Mouse (Mus musculus) embryo, embryonic 11 days (tissue): ENCODE results near the gene Iyd.

ENCODE experiments used
- DNase-seq: peaks from one replicate; pipeline ENCODE4 v3.0.0-alpha.2; 2015

The Iyd gene

DNA sequence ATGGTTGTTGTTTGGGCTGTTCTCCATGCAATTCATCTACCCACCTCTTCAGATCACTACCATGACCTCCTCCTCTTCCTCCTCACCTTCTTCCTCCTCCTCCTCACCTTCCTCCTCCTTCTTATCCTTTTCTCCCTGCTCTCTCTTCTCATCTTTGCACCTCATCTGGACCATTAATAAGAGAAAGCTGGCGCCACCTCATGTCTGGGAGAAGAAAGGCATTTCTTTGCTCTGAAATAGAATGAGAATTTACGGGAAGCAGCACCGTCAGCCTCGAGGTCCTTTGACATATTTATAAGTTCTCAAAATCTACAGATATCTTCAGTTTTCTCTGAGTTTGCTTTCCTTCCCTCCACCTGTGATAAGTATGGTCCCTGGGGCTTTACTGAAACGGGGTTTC, 15.1 kb downstream of the Iyd start:
- DNase-seq = no peak

- DNase-seq = no peak
Observed at GRCm38 (mm10) chr10:3556538-3556937, 16.5 kb downstream of the Iyd start.

DNA sequence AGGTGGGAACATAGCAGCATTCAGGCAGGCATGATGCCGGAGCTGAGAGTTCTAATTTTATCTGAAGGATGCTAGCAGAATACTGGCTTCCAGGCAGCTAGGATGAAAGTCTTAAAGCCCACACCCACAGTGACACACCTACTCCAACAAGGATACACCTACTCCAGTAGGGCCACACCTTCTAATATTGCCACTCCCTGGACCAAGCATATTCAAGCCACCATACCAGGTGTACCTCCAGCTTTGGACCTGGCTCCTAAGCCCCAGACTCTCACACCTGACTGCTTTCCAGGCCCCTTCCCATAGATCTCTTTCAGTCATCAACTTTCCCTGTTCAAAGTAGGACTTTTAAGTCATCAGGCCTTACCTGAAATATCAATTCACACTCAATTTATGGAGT, 19.1 kb downstream of the Iyd start:
- DNase-seq = no peak

GRCm38 (mm10) chr10:3562165-3562564, 22.1 kb downstream of the Iyd start:
- peak; percentile 17 for DNase-seq

- no peak for DNase-seq
Observed at GRCm38 (mm10) chr10:3565126-3565525, 25.1 kb downstream of the Iyd start.

DNA sequence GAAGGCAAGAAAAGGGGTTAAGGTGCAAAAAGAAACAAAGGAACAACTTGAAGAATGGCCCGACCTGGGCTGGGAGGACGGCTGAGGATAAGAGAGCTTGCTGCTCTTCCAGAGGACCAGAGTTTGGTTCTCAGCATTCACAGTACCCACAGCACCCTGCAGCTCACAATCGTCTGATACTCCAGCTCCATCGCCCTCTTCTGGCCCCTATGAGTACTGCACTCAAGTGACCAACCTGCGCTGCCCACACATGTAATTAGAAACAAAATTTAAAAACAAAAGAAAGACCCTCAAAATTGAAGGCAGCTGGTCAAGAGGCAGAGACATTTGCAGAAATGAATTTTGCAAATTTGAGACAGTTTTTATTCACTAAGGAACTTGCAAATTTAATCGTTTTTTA, 27.8 kb downstream of the Iyd start:
- no peak for DNase-seq

GRCm38 (mm10) chr10:3572723-3573649, 32.9 kb downstream of the Iyd start:
- DNase-seq = peak; percentile 78

DNA sequence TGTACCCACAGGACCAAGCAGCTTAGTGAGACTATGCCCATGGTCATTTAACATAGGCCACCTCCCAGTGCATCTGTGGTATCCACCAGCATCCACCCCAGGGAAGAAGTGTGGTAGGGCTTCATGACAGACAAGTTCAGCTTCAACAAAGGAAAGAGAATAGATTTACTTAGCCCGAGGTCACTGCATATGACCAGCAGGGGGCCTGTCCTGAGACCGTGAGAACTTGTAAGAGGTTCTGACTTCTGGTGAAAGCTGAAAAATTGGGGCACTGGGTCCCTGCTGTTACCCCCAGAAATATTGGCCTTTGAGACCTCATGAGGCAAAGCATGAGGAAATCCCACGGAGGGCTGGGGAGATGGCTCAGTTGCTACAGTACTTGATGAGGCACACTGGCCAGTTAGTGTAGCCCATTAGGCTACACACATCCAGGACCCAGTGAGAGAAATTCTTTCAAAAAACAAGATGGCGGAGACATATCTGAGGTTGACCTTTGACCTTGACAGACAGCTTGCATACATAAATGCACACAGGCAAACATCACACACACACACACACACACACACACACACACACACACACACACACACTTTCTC, 34.0 kb downstream of the Iyd start:
- peak; percentile 62 for DNase-seq

DNA sequence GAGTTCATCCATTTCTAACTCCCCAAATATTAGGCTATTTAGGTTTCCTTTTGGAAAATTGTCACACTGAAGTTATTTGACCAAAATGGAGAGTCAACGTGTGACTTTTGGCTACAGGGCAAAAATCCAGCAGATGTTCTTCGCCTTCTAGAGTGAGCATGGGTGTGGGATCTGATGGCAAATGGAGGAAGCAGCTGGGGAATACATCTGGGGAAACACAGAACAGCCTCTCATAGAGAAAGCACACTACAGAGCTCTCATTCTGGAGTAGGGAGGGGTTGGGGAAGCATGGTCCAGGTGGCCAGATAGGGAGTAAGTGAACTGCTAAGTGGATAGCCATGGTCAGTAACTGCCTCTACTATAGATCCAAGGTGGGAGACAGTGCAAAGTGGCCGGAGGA, 50.6 kb downstream of the Iyd start:
- DNase-seq = no peak

DNA sequence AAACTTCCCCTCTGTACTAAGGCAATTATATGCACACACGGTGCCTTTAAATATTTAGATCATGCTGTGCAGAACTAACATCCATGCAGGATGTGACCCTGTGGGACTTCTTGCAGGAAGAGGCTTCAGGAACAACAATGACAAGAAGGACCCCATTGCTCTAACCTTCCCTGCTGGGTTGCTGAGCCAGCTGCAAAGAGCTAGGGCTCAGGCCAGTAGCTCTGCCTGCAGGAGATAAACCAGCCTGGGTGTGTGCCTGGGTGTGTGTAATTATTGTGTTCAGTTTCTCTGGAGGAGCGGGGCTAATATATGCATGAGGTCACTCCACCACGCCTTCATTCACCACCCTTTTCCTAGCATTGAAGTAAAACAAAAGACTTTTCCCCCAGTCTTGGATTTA, 51.8 kb downstream of the Iyd start:
- DNase-seq = peak; percentile 33

- DNase-seq = peak; percentile 41
Observed at GRCm38 (mm10) chr10:3596697-3597096, 56.7 kb downstream of the Iyd start.

DNA sequence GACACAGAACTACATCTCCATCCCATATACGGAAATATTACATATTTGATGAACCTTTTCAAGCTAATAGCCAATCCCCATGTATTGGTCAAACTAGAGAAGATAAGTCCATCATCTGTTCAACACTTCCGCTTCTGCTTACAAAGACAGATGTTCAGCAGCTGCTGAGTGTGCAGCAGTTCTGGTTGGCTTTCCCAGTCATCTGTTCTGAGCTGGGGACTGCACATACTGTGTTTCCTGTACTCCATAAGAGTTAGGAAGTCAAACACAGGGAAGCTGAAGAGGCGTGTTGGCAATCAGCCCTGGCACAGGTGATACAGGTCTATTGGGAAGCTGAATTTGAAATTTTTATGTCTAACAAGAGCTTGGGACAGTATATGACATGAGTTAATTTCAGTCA, 57.7 kb downstream of the Iyd start:
- no peak for DNase-seq
